Mouse (Mus musculus): Measurements from ENCODE around the gene Ptpa.

GRCm38 (mm10) chr2:30478526-30478925 lies 62.7 kb downstream of the Ptpa start:
- TF ChIP-seq POLR2A (IDR thresholded peaks at IDR 0.05; ENCODE audit: low read depth, low read length) (no peak), CTCF (IDR thresholded peaks at IDR 0.05; ENCODE audit: borderline replicate concordance, insufficient read depth, low read length) (no peak)
